Mouse (Mus musculus) liver, embryonic 12.5 days (tissue): ENCODE results near the gene Slc44a2. TPM values are rescaled to one million over a fixed set of nuclear protein-coding genes. Genes with fewer than 3 reads are reported as not detected.
A peak's percentile ranks its signal among the peaks of the same experiment; 100 is the strongest.

Experiments
- ATAC-seq: fragments of 200-750 bp; cut with Nextera tagmentation; 2 replicates; pipeline ENCODE4 v1.8.0; 2017; ENCODE audit warnings: moderate number of reproducible peaks, mild to moderate bottlenecking, moderate library complexity
- H3K27ac ChIP-seq: fragments of 300-500 bp; sonication (generic); 2 replicates; pipeline ENCODE4 v1.5.1; 2016; ENCODE audit warnings: mild to moderate bottlenecking
- H3K27me3 ChIP-seq: fragments of 300-500 bp; sonication (generic); replicated peaks from 2 replicates; pipeline ENCODE4 v1.6.1; 2016; ENCODE audit warnings: mild to moderate bottlenecking, moderate library complexity
- H3K36me3 ChIP-seq: fragments of 300-500 bp; sonication (generic); 2 replicates; pipeline ENCODE4 v1.6.1; 2016; ENCODE audit warnings: mild to moderate bottlenecking, moderate library complexity
- H3K4me1 ChIP-seq: fragments of 300-500 bp; sonication (generic); 2 replicates; pipeline ENCODE4 v1.6.1; 2016
- H3K4me2 ChIP-seq: fragments of 300-500 bp; sonication (generic); 2 replicates; pipeline ENCODE4 v1.6.1; 2016; ENCODE audit warnings: mild to moderate bottlenecking, moderate library complexity
- H3K4me3 ChIP-seq: fragments of 300-500 bp; sonication (generic); 2 replicates; pipeline ENCODE4 v1.5.1; 2016; ENCODE audit warnings: mild to moderate bottlenecking, moderate library complexity
- H3K9ac ChIP-seq: fragments of 300-500 bp; sonication (generic); 2 replicates; pipeline ENCODE4 v1.6.1; 2016; ENCODE audit warnings: mild to moderate bottlenecking, moderate library complexity
- H3K9me3 ChIP-seq: fragments of 300-500 bp; sonication (generic); replicated peaks from 2 replicates; pipeline ENCODE4 v1.6.1; 2016; ENCODE audit warnings: mild to moderate bottlenecking, moderate library complexity
- WGBS: fragments of 180-500 bp; shearing (Covaris S2); methylation state at CpG from one replicate; pipeline ENCODE4 v1.1.7; 2016; ENCODE audit not compliant: insufficient replicate concordance; 5-methylcytosine and 5-hydroxymethylcytosine counted together
- polyA plus RNA-seq: library from polyadenylated mRNA; unstranded; fragments of >200 nt; fragmentation: Nextera tagmentation; extraction: Ambion mirVana; gene quantifications from 2 replicates; pipeline ENCODE4 v1.2.1, GENCODE M21; 2016

Slc44a2 gene
- polyA plus RNA-seq, 1 experiment from 2014 or later: 29.2 TPM

DNA sequence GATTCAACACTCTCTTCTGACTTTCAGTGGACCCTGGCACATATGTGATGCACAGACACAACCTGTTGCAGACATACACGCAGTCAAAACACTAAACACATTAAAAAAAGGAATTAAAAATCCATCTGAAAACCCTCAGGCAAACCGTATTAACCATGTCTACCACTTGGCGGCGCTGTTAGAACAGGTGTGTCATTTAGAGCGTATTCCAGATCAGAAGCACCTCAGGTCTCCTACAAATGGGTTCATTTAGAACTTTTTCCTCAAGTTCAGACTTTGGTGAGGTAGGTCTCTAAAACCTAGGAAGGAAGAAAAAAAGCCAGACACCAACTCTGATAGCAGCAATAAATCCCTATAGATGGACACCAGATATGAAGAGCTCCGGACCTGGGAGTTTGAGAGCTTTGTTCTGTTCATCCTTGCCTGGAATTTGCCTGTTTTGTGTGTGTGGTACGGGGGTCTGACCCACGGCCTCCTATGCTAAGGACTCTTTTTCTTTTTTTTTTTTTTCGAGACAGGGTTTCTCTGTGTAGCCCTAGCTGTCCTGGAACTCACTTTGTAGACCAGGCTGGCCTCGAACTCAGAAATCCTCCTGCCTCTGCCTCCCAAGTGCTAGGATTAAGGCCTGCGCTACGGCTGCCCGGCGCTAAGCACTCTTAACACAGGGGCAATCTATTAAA, 46.2 kb downstream of the Slc44a2 start:
- 24% methylated on average over 14 of the region's 14 CpGs for WGBS
- peaks cover 13% of the 10 kb centered on the region; the same call in 1 of the 2 replicates for H3K27me3 ChIP-seq
- ATAC-seq: peak; percentile 16
- peak overlapping the region; percentile 75 for H3K4me2 ChIP-seq
- peaks cover 43% of the 10 kb centered on the region for H3K4me1 ChIP-seq
- no peaks in the 10 kb centered on the region for H3K9me3 ChIP-seq
- peaks cover 7% of the 10 kb centered on the region for H3K36me3 ChIP-seq
- H3K9ac ChIP-seq: peak overlapping the region; percentile 59
- H3K4me3 ChIP-seq: peak overlapping the region; percentile 72
- H3K27ac ChIP-seq: peak overlapping the region; percentile 92

DNA sequence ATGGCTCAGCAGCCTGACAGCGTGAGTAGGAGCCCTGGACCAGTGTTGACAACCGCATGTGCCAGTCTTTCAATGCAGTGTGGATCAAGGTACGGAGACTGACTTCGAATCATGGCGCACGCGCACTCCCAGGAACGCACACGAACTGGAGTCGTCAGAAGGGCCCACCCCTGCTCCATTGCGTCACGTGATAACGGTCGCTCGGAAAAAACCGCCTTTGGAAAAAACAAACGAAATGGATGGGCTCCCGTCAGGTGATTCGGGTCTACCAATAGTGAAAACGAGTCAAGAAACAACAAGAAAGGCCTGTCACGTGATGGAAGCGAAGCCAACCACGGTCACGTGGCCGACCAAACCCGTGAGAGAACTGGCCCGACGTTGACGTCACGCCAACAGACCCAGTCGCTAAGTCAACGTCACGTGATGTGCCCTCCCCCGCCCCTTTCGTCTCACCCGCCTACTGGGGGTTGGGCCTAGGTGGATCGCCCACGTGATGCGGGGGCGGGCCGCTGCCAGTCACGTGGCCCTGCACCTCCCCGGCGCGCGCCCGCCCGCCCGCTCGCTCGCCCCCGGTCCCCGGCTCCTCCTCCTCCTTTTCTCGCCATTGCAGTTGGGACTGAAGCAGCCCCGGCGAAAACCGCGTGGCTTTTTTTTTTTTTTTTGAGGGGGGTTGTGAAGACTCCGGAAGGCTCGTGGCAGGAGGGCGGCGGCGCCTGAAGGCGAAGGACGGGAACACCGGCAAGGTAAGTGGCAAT, 47.0 kb downstream of the Slc44a2 start, which contains the start of gene Ilf3:
Ilf3 (plus strand) TSS at position 515 of the 755 bp plus-strand sequence.
- Histone ChIP-seq H3K27ac (peak within 1 kb of the TSS; percentile 92), H3K4me2 (peak within 1 kb of the TSS; percentile 75), H3K27me3 (peaks cover 7% of the 10 kb centered on the region; the same call in 1 of the 2 replicates), H3K9ac (peak within 1 kb of the TSS; percentile 76), H3K36me3 (peaks cover 15% of the 10 kb centered on the region), H3K9me3 (no peaks in the 10 kb centered on the region), H3K4me1 (peaks cover 47% of the 10 kb centered on the region), H3K4me3 (peak within 1 kb of the TSS; percentile 72)
- 1% methylated on average over 61 of the region's 66 CpGs for WGBS
- ATAC-seq: peak; percentile 89

DNA sequence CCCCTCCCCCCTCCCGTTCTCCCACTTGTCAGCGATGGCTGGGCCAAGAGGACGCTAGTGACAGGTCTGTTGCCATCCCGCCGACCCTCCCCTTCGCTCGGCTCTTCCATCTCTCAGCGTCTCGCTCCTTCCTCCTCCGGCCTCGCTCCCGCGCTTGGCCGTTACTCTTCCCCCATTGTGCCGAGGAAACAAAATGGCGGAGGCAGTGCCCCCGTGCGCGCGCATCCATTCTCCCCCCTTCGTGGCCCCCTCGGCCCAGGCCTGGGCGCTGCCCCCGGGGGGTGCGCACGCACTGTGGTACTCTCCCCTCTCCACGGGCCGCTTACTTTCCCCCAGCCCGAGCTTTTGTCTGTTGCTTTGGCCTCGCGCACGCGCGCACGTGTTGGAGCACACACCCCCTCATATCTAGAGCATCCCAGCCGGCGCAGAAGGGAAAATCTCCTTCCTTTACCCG, 47.7 kb downstream of the Slc44a2 start:
- peak; percentile 33 for ATAC-seq
- peak overlapping the region; percentile 79 for H3K27ac ChIP-seq
- H3K9me3 ChIP-seq: no peaks in the 10 kb centered on the region
- peak overlapping the region; percentile 76 for H3K9ac ChIP-seq
- 0 out of 2 replicates have a peak, but pooled peaks cover under 1% of the 10 kb centered on the region for H3K27me3 ChIP-seq
- H3K4me3 ChIP-seq: peak overlapping the region; percentile 72
- peaks cover 51% of the 10 kb centered on the region for H3K4me1 ChIP-seq
- WGBS: under 1% methylated on average over 38 of the region's 38 CpGs
- peak overlapping the region; percentile 75 for H3K4me2 ChIP-seq
- peaks cover 22% of the 10 kb centered on the region for H3K36me3 ChIP-seq

DNA sequence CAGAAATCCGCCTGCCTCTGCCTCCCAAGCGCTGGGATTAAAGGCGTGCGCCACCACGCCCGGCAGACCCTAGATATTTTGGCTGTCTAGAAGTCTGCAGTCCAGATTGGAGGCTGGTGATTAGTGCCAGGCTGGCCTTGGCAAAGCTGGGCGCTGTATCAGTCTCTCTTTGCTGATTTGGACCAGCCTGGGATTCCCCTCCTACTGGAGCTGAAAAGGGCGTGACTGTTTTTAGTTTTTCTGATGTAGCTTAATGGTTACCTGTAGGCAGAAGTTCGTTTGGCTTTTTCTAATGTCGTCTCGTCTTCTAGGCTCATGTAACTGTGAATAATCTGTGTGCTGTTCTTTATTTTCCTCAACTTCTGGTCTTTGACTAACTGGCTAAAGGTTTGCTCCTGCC, 48.6 kb downstream of the Slc44a2 start:
- no peaks in the 10 kb centered on the region for H3K9me3 ChIP-seq
- peaks cover 27% of the 10 kb centered on the region for H3K36me3 ChIP-seq
- ATAC-seq: no peak
- WGBS: 41% methylated on average over 11 of the region's 11 CpGs
- H3K9ac ChIP-seq: peak overlapping the region; percentile 76
- H3K4me3 ChIP-seq: peak overlapping the region; percentile 72
- no peak overlapping the region for H3K27ac ChIP-seq
- peaks cover 51% of the 10 kb centered on the region for H3K4me1 ChIP-seq
- peak overlapping the region; percentile 75 for H3K4me2 ChIP-seq
- H3K27me3 ChIP-seq: no peaks in the 10 kb centered on the region

DNA sequence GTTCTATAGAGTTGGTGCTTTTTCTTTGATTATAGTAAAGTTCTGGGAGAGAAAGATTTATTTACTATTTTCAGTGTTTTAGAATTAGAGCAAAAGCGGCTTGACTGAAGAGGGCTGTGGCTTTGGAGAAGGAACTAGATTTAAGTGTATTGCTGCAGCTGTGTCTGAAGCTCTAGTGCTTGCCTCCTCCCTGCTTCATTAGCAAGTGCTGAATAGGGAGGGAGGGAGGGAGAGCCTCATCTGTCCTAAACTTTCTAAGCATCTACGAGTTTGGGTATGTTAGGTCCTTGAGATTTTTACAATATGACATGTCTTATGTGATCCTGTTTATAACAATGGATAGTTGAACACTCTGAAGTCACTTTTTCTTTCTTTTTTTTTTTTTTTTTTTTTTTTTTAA, 50.4 kb downstream of the Slc44a2 start:
- Histone ChIP-seq H3K27ac (no peak overlapping the region), H3K9me3 (no peaks in the 10 kb centered on the region), H3K4me3 (no peak overlapping the region), H3K9ac (no peak overlapping the region), H3K4me2 (no peak overlapping the region), H3K27me3 (no peaks in the 10 kb centered on the region), H3K4me1 (peaks cover 49% of the 10 kb centered on the region), H3K36me3 (peaks cover 29% of the 10 kb centered on the region)
- 80% methylated on average over 2 of the region's 2 CpGs for WGBS
- ATAC-seq: no peak

DNA sequence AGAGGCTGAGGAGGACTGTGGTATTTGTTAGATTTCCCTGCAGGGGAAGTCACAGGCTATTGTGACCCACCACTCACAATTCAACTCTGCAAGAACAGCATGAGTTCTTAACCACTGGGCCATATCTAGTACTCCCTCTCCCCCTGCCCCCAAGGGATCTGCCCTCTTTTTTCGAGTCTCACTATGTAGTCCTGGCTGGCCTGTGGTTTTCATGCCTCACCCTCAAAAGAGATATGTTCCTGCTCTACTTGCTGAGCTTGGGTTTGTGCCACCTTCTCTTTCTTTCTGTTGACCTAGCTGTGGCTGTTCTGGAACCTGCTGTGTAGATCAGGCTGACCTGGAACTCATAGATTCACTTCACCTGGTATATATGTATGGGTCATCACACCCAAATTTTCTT, 52.0 kb downstream of the Slc44a2 start:
- no peak for ATAC-seq
- Histone ChIP-seq H3K9me3 (no peaks in the 10 kb centered on the region), H3K4me3 (no peak overlapping the region), H3K36me3 (peaks cover 29% of the 10 kb centered on the region), H3K4me1 (peaks cover 46% of the 10 kb centered on the region), H3K27me3 (no peaks in the 10 kb centered on the region), H3K9ac (no peak overlapping the region), H3K4me2 (no peak overlapping the region), H3K27ac (no peak overlapping the region)
- 13% methylated on average over 1 of the region's 1 CpGs for WGBS

DNA sequence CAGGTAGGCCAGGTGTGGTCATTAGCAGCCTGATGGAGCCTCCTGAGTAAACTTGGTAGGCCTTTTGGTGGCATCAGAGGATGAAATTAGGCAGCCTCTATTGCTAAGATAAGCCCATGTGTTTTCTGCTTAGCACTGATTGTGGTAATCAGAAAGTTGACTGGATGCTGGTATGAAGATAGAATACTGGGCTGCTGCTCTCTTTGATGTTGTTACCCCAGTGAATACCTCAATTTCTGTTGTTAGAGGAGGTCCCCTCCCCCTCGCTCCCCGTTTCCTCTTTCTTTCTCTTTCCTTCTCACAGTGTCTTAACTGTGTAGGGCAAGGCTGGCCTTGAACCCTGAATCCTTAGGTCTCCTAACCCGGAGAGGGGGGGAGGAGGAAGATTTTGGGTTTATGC, 58.7 kb downstream of the Slc44a2 start:
- H3K27me3 ChIP-seq: no peaks in the 10 kb centered on the region
- peak overlapping the region; percentile 27; the same call in 1 of the 2 replicates for H3K9ac ChIP-seq
- H3K27ac ChIP-seq: 0 out of 2 replicates have a peak overlapping the region, but pooled peaks have one; percentile 4
- H3K4me2 ChIP-seq: peak overlapping the region; percentile 34
- no peaks in the 10 kb centered on the region for H3K9me3 ChIP-seq
- H3K4me1 ChIP-seq: peaks cover 64% of the 10 kb centered on the region
- peaks cover 42% of the 10 kb centered on the region for H3K36me3 ChIP-seq
- peak; percentile 76 for ATAC-seq
- H3K4me3 ChIP-seq: no peak overlapping the region
- WGBS: 39% methylated on average over 3 of the region's 3 CpGs

DNA sequence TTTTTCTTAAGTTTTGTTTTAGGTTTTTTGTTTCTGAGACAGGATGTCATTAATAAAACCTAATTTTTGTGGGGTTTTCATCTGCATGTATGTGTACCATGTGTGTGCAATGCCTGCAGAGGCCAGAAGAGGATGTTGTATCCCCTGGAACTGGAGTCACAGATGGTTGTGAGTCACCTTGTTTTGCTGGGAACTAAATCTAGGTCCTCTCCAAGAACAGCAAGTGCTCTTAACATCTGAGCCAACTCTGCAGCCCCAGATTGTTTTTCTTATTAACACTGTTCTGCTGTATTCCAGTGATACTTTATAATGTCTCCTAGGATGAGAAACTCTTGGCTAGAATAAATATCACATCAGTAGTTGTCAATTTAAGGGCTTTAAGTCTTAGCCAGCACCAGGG, 60.4 kb downstream of the Slc44a2 start:
- Histone ChIP-seq H3K4me3 (no peak overlapping the region), H3K27ac (no peak overlapping the region), H3K36me3 (peaks cover 43% of the 10 kb centered on the region), H3K4me2 (no peak overlapping the region), H3K27me3 (no peaks in the 10 kb centered on the region), H3K9ac (no peak overlapping the region), H3K4me1 (peaks cover 73% of the 10 kb centered on the region), H3K9me3 (no peaks in the 10 kb centered on the region)
- no peak for ATAC-seq

DNA sequence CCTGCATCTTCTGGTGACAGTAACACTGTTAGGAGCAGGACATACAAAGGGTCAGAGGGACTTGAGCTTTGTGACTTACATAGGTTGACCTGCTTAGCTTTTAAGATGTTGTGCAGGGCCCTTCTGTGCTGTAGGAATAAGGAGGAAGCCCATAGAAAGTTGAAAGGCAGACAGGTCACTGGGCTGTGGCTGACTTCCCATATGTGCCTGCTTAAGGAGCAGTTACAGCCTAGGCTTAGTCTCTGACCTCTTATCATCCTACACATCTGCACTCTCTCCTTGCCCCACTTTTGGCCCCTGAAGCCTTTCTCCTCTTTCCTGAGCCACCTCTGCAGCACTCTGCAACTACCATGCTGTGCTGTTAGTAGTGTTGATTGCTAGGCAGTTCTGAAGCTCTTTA, 63.5 kb downstream of the Slc44a2 start:
- H3K27me3 ChIP-seq: no peaks in the 10 kb centered on the region
- H3K4me1 ChIP-seq: peaks cover 58% of the 10 kb centered on the region
- H3K27ac ChIP-seq: peak overlapping the region; percentile 37; the same call in 1 of the 2 replicates
- no peak overlapping the region for H3K4me3 ChIP-seq
- no peaks in the 10 kb centered on the region for H3K9me3 ChIP-seq
- peaks cover 61% of the 10 kb centered on the region for H3K36me3 ChIP-seq
- no peak overlapping the region for H3K9ac ChIP-seq
- no peak overlapping the region for H3K4me2 ChIP-seq
- ATAC-seq: peak; percentile 42; the same call in 1 of the 2 replicates

DNA sequence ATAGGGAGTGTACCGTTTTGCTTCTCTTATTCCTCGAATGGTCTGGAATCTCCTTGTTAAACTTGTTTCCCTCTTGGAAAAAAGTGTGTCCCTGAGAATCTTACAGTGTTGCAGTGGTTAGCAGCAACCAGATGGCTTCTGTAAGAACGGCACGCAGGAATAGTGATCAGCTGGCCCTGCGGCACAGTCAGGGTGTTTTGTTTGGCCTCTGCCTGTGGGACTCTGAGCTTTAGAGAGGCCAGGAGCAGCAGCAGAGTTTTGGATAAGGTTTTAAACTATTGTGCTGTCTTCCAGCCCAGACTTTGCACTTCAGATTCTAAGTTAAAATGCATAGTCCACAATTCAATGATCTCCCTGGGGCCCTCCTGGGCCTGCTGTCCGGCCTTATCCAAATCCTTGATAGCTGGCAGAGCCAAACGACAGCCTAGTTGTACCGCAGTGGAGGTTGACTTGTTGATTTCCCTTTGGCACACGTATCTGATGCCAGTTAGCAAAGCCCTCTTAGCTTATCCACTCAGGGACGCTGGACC, 72.2 kb downstream of the Slc44a2 start:
- ATAC-seq: no peak
- Histone ChIP-seq H3K36me3 (peaks cover 97% of the 10 kb centered on the region), H3K4me1 (no peaks in the 10 kb centered on the region), H3K9ac (no peak overlapping the region), H3K9me3 (no peaks in the 10 kb centered on the region), H3K4me2 (no peak overlapping the region), H3K27me3 (no peaks in the 10 kb centered on the region), H3K4me3 (no peak overlapping the region), H3K27ac (no peak overlapping the region)
- 84% methylated on average over 10 of the region's 10 CpGs for WGBS

DNA sequence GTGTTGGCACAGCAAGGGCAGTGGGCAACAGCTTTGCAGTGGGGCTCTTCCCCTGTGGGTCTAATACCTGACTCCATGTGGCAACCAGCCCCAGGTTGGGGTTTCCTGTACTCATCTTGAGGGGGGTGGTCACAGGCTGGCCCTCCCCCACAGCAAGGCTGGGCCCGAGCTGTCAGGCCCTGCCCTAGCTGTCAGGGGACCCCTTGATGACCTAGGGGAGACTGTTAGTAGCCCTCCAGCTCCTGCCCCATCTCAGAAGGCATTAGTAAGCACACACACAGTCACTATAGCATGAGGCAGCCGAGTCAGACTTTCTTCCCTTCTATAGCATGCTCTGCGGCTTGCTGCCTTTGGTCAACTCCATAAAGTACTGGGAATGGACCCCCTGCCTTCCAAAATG, 75.2 kb downstream of the Slc44a2 start:
- ATAC-seq: no peak

DNA sequence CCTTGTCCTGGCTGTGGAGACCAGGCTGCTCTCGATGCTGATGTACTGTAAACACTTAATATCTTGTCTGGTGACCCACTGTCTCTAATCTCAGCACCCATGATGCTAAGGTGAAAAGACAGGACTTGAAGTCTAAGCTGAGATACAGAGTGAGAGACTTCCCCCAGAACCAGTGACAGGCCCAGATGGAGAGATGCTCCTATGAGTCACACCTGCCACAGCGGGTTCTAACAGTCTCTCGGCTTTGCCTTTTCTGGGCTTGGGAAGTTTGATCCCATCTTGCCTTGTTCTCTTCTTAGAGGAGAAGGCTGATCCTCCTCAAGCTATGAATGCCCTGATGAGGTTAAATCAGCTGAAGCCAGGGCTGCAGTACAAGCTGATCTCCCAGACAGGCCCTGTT, 76.7 kb downstream of the Slc44a2 start:
- H3K9me3 ChIP-seq: no peaks in the 10 kb centered on the region
- WGBS: 88% methylated on average over 3 of the region's 3 CpGs
- ATAC-seq: no peak
- H3K9ac ChIP-seq: no peak overlapping the region
- H3K27me3 ChIP-seq: no peaks in the 10 kb centered on the region
- H3K4me2 ChIP-seq: no peak overlapping the region
- H3K4me3 ChIP-seq: no peak overlapping the region
- H3K27ac ChIP-seq: no peak overlapping the region
- peaks cover 97% of the 10 kb centered on the region for H3K36me3 ChIP-seq
- H3K4me1 ChIP-seq: no peaks in the 10 kb centered on the region

More for the DNA sequence above, 75.2 kb downstream of the Slc44a2 start:
- Histone ChIP-seq H3K36me3 (peaks cover 98% of the 10 kb centered on the region), H3K4me2 (no peak overlapping the region), H3K27me3 (no peaks in the 10 kb centered on the region), H3K4me3 (no peak overlapping the region), H3K9ac (no peak overlapping the region), H3K9me3 (no peaks in the 10 kb centered on the region), H3K4me1 (no peaks in the 10 kb centered on the region), H3K27ac (no peak overlapping the region)
- WGBS: 79% methylated on average over 3 of the region's 3 CpGs
